Mouse (Mus musculus) limb, embryonic 14.5 days (tissue): ENCODE measurements at regions not wholly inside any gene's neighbourhood (a gene's known extent, or its start where the extent isn't known, plus 50 kb on each side); places are given as distances from the start of the nearest gene placed in this dataset.

Source experiments
- ATAC-seq: fragments of 200-750 bp; cut with Nextera tagmentation; 2 replicates; pipeline ENCODE4 v1.8.0; 2017; ENCODE audit warnings: low read depth, moderate number of reproducible peaks, moderate TSS enrichment; ENCODE audit not compliant: low FRiP score
- DNase-seq: peaks from one replicate; pipeline ENCODE4 v3.0.0-alpha.2; 2015; ENCODE audit warnings: low spot score
- H3K27ac ChIP-seq: fragments of 300-500 bp; sonication (generic); replicated peaks from 2 replicates; pipeline ENCODE4 v1.5.1; 2014; ENCODE audit warnings: low read depth, mild to moderate bottlenecking, low read length, moderate library complexity, mixed read lengths
- H3K27me3 ChIP-seq: fragments of 300-500 bp; sonication (generic); 2 replicates; pipeline ENCODE4 v1.6.1; 2014; ENCODE audit warnings: low read length, mixed read lengths; ENCODE audit not compliant: control insufficient read depth, insufficient read depth
- H3K36me3 ChIP-seq: fragments of 300-500 bp; sonication (generic); 2 replicates; pipeline ENCODE4 v1.6.1; 2014; ENCODE audit warnings: mild to moderate bottlenecking, low read length, moderate library complexity, mixed read lengths; ENCODE audit not compliant: control insufficient read depth, insufficient read depth
- H3K4me1 ChIP-seq: fragments of 300-500 bp; sonication (generic); 2 replicates; pipeline ENCODE4 v1.6.1; 2014; ENCODE audit warnings: antibody characterized with exemption, low read length, mixed read lengths; ENCODE audit not compliant: control insufficient read depth, insufficient read depth
- H3K4me2 ChIP-seq: fragments of 300-500 bp; sonication (generic); replicated peaks from 2 replicates; pipeline ENCODE4 v1.6.1; 2014; ENCODE audit warnings: low read depth, mild to moderate bottlenecking, low read length, moderate library complexity; ENCODE audit not compliant: severe bottlenecking
- H3K4me3 ChIP-seq: fragments of 300-500 bp; sonication (generic); replicated peaks from 2 replicates; pipeline ENCODE4 v1.5.1; 2014; ENCODE audit warnings: low read length
- H3K9ac ChIP-seq: fragments of 300-500 bp; sonication (generic); 2 replicates; pipeline ENCODE4 v1.6.1; 2014; ENCODE audit warnings: mild to moderate bottlenecking, low read depth, low read length, moderate library complexity; ENCODE audit not compliant: severe bottlenecking
- H3K9me3 ChIP-seq: fragments of 300-500 bp; sonication (generic); 2 replicates; pipeline ENCODE4 v1.6.1; 2016; ENCODE audit warnings: low read length; ENCODE audit not compliant: control insufficient read depth
- POLR2A ChIP-seq: fragments of 200-500 bp; IDR thresholded peaks from 2 replicates; pipeline ENCODE4 v1.8.0; 2012; ENCODE audit warnings: inconsistent platforms, mild to moderate bottlenecking, moderate library complexity, borderline replicate concordance; ENCODE audit not compliant: insufficient read depth, insufficient read length; ENCODE audit errors: extremely low read depth
- WGBS: fragments of 180-500 bp; shearing (Covaris S2); extraction: QIAGEN DNeasy Blood & Tissue Kit; methylation state at CpG from one replicate; pipeline ENCODE4 v1.1.7; 2014; 5-methylcytosine and 5-hydroxymethylcytosine counted together

GRCm38 (mm10) chr8:17689641-17690040 lies 1288.4 kb downstream of the Defb40 start:
- ATAC-seq (no peak), DNase-seq (no peak)
- Histone ChIP-seq H3K27ac (no peak overlapping the region), H3K36me3 (no peaks in the 10 kb centered on the region), H3K9me3 (no peaks in the 10 kb centered on the region), H3K4me1 (no peaks in the 10 kb centered on the region), H3K4me2 (no peak overlapping the region), H3K9ac (no peak overlapping the region), H3K4me3 (no peak overlapping the region), H3K27me3 (no peaks in the 10 kb centered on the region)
- WGBS, result 95% methylated on average over 3 of the region's 3 CpGs
- TF ChIP-seq POLR2A, result no peak

- Histone ChIP-seq H3K27ac (no peak overlapping the region), H3K36me3 (no peaks in the 10 kb centered on the region), H3K27me3 (no peaks in the 10 kb centered on the region), H3K9me3 (no peaks in the 10 kb centered on the region), H3K4me1 (no peaks in the 10 kb centered on the region), H3K4me3 (no peak overlapping the region), H3K4me2 (no peak overlapping the region), H3K9ac (no peak overlapping the region)
- TF ChIP-seq POLR2A, result no peak
- ATAC-seq, result no peak
- 85% methylated on average over 3 of the region's 3 CpGs for WGBS
- no peak for DNase-seq
These were observed 1291.0 kb downstream of the Defb40 start for GRCm38 (mm10) chr8:17687084-17687483.

- DNase-seq, result no peak
- no peak overlapping the region for H3K4me2 ChIP-seq
- no peak overlapping the region for H3K4me3 ChIP-seq
- 81% methylated on average over 6 of the region's 6 CpGs for WGBS
- H3K9ac ChIP-seq, result no peak overlapping the region
- TF ChIP-seq POLR2A, result no peak
- H3K36me3 ChIP-seq, result no peaks in the 10 kb centered on the region
- H3K27ac ChIP-seq, result no peak overlapping the region
- H3K4me1 ChIP-seq, result no peaks in the 10 kb centered on the region
- H3K9me3 ChIP-seq, result no peaks in the 10 kb centered on the region
- ATAC-seq, result no peak
- H3K27me3 ChIP-seq, result no peaks in the 10 kb centered on the region
These were observed 1313.5 kb downstream of the Defb40 start for GRCm38 (mm10) chr8:17664371-17665141.

- H3K27me3 ChIP-seq, result no peaks in the 10 kb centered on the region
These were observed 1318.2 kb downstream of the Defb40 start for GRCm38 (mm10) chr8:17659753-17660361.

GRCm38 (mm10) chr8:17653786-17654185 lies 1324.3 kb downstream of the Defb40 start:
- Histone ChIP-seq H3K9ac (no peak overlapping the region), H3K36me3 (no peaks in the 10 kb centered on the region), H3K4me1 (no peaks in the 10 kb centered on the region), H3K27ac (no peak overlapping the region), H3K4me2 (no peak overlapping the region), H3K27me3 (no peaks in the 10 kb centered on the region), H3K4me3 (no peak overlapping the region), H3K9me3 (no peaks in the 10 kb centered on the region)
- DNase-seq, result no peak
- no peak for TF ChIP-seq POLR2A
- WGBS, result 5% methylated on average over 2 of the region's 2 CpGs
- ATAC-seq, result no peak

More at GRCm38 (mm10) chr8:17659753-17660361, 1318.2 kb downstream of the Defb40 start:
- TF ChIP-seq POLR2A, result no peak
- Histone ChIP-seq H3K4me2 (no peak overlapping the region), H3K4me1 (no peaks in the 10 kb centered on the region), H3K9ac (no peak overlapping the region), H3K36me3 (no peaks in the 10 kb centered on the region), H3K27ac (no peak overlapping the region), H3K4me3 (no peak overlapping the region), H3K9me3 (no peaks in the 10 kb centered on the region)
- WGBS, result 83% methylated on average over 6 of the region's 6 CpGs
- ATAC-seq (no peak), DNase-seq (no peak)
